Mouse (Mus musculus) spleen, adult 2 months (tissue): ENCODE measurements around the gene Rab4b.

Experiments
- CTCF ChIP-seq: fragments of 200-500 bp; IDR thresholded peaks from 2 replicates; pipeline ENCODE4 v1.5.1; 2011; ENCODE audit warnings: mild to moderate bottlenecking, inconsistent platforms; ENCODE audit not compliant: insufficient read depth, insufficient read length, insufficient replicate concordance; ENCODE audit errors: extremely low read depth
- POLR2A ChIP-seq: fragments of 200-500 bp; IDR thresholded peaks from 2 replicates; pipeline ENCODE4 v1.6.1; 2011; ENCODE audit warnings: low read depth, low read length, inconsistent platforms

- TF ChIP-seq CTCF (no peak), POLR2A (no peak)
These were observed 25.4 kb downstream of the Rab4b start, which contains the start of gene Cyp2t4 for GRCm38 (mm10) chr7:27153205-27153764.
